Comparison of ENCODE assay signal across 19 mouse cellular contexts in the genomic region with DNA sequence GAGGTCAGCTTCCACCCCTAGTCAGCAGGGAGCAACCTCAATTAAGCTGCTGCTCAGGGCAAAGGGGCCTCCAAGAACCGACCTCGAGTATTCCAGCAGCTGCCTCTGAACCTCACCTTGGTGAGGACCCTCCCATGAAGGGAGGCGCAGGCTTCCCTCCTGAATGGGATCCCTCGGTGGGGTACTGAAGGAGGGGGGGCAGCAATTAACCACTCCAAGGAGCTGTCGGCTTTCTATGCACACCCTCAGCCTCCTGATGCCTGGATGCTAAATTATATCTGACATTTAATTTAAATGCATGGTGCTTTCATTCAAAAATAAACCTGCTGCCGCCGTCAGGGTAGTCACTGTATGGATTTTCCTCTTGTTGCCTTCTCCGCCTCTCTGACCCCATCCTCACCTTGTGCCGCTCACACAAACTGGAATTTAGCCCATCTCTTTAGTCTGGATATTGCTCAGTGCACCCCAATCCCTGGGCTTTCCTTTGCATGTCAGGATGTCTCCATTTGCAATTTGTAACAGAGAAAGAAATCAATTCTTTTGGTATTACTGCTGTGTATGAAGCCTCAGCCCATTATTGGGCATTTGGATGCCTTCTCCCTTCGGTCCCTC.
DNase-seq lines count a peak whose midpoint lies in the region; ATAC-seq and TF ChIP-seq lines count a peak whose summit lies in the region.
"Had no signal": no experiment of that assay in that cellular context is flagged by ENCODE, and none has a peak within 500 bp of the region (broad histone marks: within the 10 kb centered on the region; RNA-seq: fewer than 3 reads in every experiment).

No protein-coding gene starts in this region.

- no peak for TF ChIP-seq POLR2A in lung, adult 2 months (IDR thresholded peaks at IDR 0.05; ENCODE audit: borderline replicate concordance, extremely low read depth, low read depth, low read length)

- no peaks in the 10 kb centered on the region for H3K9me3 ChIP-seq in forebrain, embryonic 13.5 days (replicated peaks)
- no peaks in the 10 kb centered on the region for H3K9me3 ChIP-seq in forebrain, embryonic 10.5 days
- no peaks in the 10 kb centered on the region for H3K9me3 ChIP-seq in hindbrain, embryonic 13.5 days
- no peaks in the 10 kb centered on the region for H3K9me3 ChIP-seq in midbrain, embryonic 14.5 days (ENCODE audit: control insufficient read depth, low read length)
- H3K9me3 ChIP-seq: embryonic facial prominence, embryonic 13.5 days; limb, embryonic 15.5 days had no signal

- no peak overlapping the region for H3K4me2 ChIP-seq in forebrain, embryonic 13.5 days
- no peak overlapping the region for H3K4me2 ChIP-seq in hindbrain, embryonic 13.5 days
- H3K4me2 ChIP-seq in midbrain, embryonic 14.5 days (ENCODE audit: low read length): no peak overlapping the region
- H3K4me2 ChIP-seq: embryonic facial prominence, embryonic 13.5 days; limb, embryonic 15.5 days had no signal

- H3K27ac ChIP-seq in forebrain, embryonic 13.5 days: peak overlapping the region; percentile 49; the same call in 1 of the 2 replicates
- H3K27ac ChIP-seq in forebrain, embryonic 10.5 days: no peak overlapping the region
- H3K27ac ChIP-seq in hindbrain, embryonic 13.5 days: peak overlapping the region; percentile 71
- H3K27ac ChIP-seq in midbrain, embryonic 14.5 days (replicated peaks; ENCODE audit: low read depth, low read length): peak overlapping the region; percentile 34
- H3K27ac ChIP-seq: embryonic facial prominence, embryonic 13.5 days; gastrocnemius, adult 2 months; limb, embryonic 15.5 days had no signal

- no peaks in the 10 kb centered on the region for H3K4me1 ChIP-seq in forebrain, embryonic 13.5 days
- peaks cover 17% of the 10 kb centered on the region for H3K4me1 ChIP-seq in forebrain, embryonic 10.5 days
- peaks cover 12% of the 10 kb centered on the region; the same call in 1 of the 2 replicates for H3K4me1 ChIP-seq in hindbrain, embryonic 13.5 days (replicated peaks)
- peaks cover 10% of the 10 kb centered on the region for H3K4me1 ChIP-seq in midbrain, embryonic 14.5 days (ENCODE audit: control insufficient read depth, insufficient read depth, low read length)
- H3K4me1 ChIP-seq in lung, adult 2 months (ENCODE audit: control insufficient read depth, insufficient read depth, low read length): no peaks in the 10 kb centered on the region
- H3K4me1 ChIP-seq: embryonic facial prominence, embryonic 13.5 days; limb, embryonic 15.5 days had no signal

- peak; percentile 51 for ATAC-seq in forebrain, embryonic 13.5 days
- peak; percentile 75 for ATAC-seq in hindbrain, embryonic 13.5 days (ENCODE audit: low FRiP score)
- ATAC-seq in midbrain, embryonic 14.5 days (ENCODE audit: low FRiP score, low TSS enrichment): peak; percentile 67; the same call in 1 of the 2 replicates

- 45% methylated on average over 10 of the region's 10 CpGs for WGBS in forebrain, embryonic 13.5 days
- WGBS in forebrain, embryonic 10.5 days: 65% methylated on average over 10 of the region's 10 CpGs
- WGBS in hindbrain, embryonic 13.5 days: 40% methylated on average over 10 of the region's 10 CpGs
- 28% methylated on average over 10 of the region's 10 CpGs for WGBS in midbrain, embryonic 14.5 days
- 72% methylated on average over 10 of the region's 10 CpGs for WGBS in lung, adult 2 months

- no peak overlapping the region for H3K9ac ChIP-seq in forebrain, embryonic 13.5 days
- peak overlapping the region; percentile 20; the same call in 1 of the 2 replicates for H3K9ac ChIP-seq in hindbrain, embryonic 13.5 days
- no peak overlapping the region for H3K9ac ChIP-seq in midbrain, embryonic 14.5 days (replicated peaks; ENCODE audit: low read length)
- H3K9ac ChIP-seq: embryonic facial prominence, embryonic 13.5 days; limb, embryonic 15.5 days had no signal

- no peaks in the 10 kb centered on the region for H3K36me3 ChIP-seq in forebrain, embryonic 13.5 days (ENCODE audit: poor library complexity, severe bottlenecking)
- H3K36me3 ChIP-seq in forebrain, embryonic 10.5 days (replicated peaks): no peaks in the 10 kb centered on the region
- no peaks in the 10 kb centered on the region for H3K36me3 ChIP-seq in hindbrain, embryonic 13.5 days
- H3K36me3 ChIP-seq in midbrain, embryonic 14.5 days (ENCODE audit: control insufficient read depth, insufficient read depth, low read length): no peaks in the 10 kb centered on the region
- H3K36me3 ChIP-seq: embryonic facial prominence, embryonic 13.5 days; limb, embryonic 15.5 days had no signal

- H3K27me3 ChIP-seq in forebrain, embryonic 13.5 days: peaks cover 41% of the 10 kb centered on the region
- peaks cover 65% of the 10 kb centered on the region for H3K27me3 ChIP-seq in forebrain, embryonic 10.5 days (ENCODE audit: poor library complexity, severe bottlenecking)
- peaks cover 87% of the 10 kb centered on the region for H3K27me3 ChIP-seq in hindbrain, embryonic 13.5 days
- 0 out of 2 replicates have a peak, but pooled peaks cover 3% of the 10 kb centered on the region for H3K27me3 ChIP-seq in midbrain, embryonic 14.5 days (ENCODE audit: control insufficient read depth, insufficient read depth, low read length)
- H3K27me3 ChIP-seq: embryonic facial prominence, embryonic 13.5 days; limb, embryonic 15.5 days had no signal

- no peak for TF ChIP-seq CTCF in lung, adult 2 months (IDR thresholded peaks at IDR 0.05; ENCODE audit: insufficient read depth, low read length)

- no peak overlapping the region for H3K4me3 ChIP-seq in forebrain, embryonic 13.5 days
- H3K4me3 ChIP-seq in forebrain, embryonic 10.5 days: no peak overlapping the region
- no peak overlapping the region for H3K4me3 ChIP-seq in hindbrain, embryonic 13.5 days
- H3K4me3 ChIP-seq in midbrain, embryonic 14.5 days (replicated peaks; ENCODE audit: low read depth, low read length): no peak overlapping the region
- no peak overlapping the region for H3K4me3 ChIP-seq in lung, adult 2 months (replicated peaks; ENCODE audit: extremely low read depth, low read depth, low read length)
- H3K4me3 ChIP-seq: embryonic facial prominence, embryonic 13.5 days; gastrocnemius, adult 2 months; limb, embryonic 15.5 days had no signal

- DNase-seq in forebrain, embryonic 10.5 days (ENCODE audit: extremely low spot score, low spot score): no peak
- peak; percentile 44 for DNase-seq in midbrain, embryonic 14.5 days
- peak; percentile 51 for DNase-seq in retina, postnatal 1 day
- no peak for DNase-seq in lung, adult 2 months
- no peak for DNase-seq in cerebellum, postnatal 25 days
- no peak for DNase-seq in layer of hippocampus, adult 9-11 months
- DNase-seq: adrenal gland, adult 8-10 months; cerebellum, adult 18-20 months; gastrocnemius, adult 2 months; heart, adult 18-20 months; heart, postnatal 4 days; kidney, adult 11 months; kidney, postnatal 14 days; right cerebral cortex, postnatal 4 days; thymus, postnatal 4 days had no signal

Comparison
In these comparisons a context has a peak if more than half of its experiments do, and no peak if none do; other contexts are left out.
1. DNase-seq: peak in midbrain, embryonic 14.5 days (single experiment) and retina, postnatal 1 day (single experiment); none in forebrain, embryonic 10.5 days (single experiment), lung, adult 2 months (single experiment), cerebellum, postnatal 25 days (0 of 2) and layer of hippocampus, adult 9-11 months (single experiment).
2. Peak in every context shown above with its lines, with median percentiles within 50 percentile points of each other: ATAC-seq.